Mouse (Mus musculus) spleen, adult 2 months (tissue): ENCODE measurements around the gene Stambpl1.

Experiments used
- CTCF ChIP-seq: fragments of 200-500 bp; IDR thresholded peaks from 2 replicates; pipeline ENCODE4 v1.5.1; 2011; ENCODE audit warnings: mild to moderate bottlenecking, inconsistent platforms; ENCODE audit not compliant: insufficient read depth, insufficient read length, insufficient replicate concordance; ENCODE audit errors: extremely low read depth
- POLR2A ChIP-seq: fragments of 200-500 bp; IDR thresholded peaks from 2 replicates; pipeline ENCODE4 v1.6.1; 2011; ENCODE audit warnings: low read depth, low read length, inconsistent platforms

DNA sequence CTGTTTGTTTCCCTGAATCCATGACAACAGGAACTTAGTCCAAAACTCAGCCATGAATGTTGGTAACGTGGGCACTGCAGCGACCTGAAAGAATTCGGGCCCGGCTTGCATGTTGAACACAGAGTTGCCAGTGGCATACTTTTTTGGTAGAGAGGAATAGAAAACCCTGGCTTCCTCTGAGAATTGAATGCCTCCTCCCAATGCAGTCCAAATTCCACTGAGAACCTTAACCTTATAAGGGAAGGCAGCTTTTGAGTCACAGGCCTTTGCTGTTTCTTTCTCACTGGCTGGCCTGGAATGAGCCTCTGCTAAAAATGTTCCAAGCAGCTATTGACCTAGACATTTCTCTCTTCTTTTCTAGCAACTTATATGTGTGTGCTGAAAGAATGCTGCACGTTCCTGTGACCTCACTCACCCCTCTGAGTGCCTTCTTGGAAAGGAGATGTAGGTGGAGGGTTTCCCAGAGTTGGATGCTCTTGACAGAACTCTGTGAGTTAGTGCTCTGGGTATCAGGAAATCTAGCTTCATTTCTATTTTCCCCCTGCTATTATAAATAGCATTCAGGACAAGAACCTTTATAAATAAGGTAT lies 73.7 kb downstream of the Stambpl1 start:
- TF ChIP-seq CTCF (no peak), POLR2A (no peak)
